Mouse (Mus musculus): ENCODE measurements around the gene Maats1. TPM values are rescaled to one million over a fixed set of nuclear protein-coding genes. Genes with fewer than 3 reads are reported as not detected.

Maats1 gene
- polyA plus RNA-seq, 1 experiment from 2014 or later = not detected

- H3K4me2 ChIP-seq (replicated peaks; ENCODE audit: low read depth, low read length) = no peak overlapping the region
- no peak for ATAC-seq (ENCODE audit: insufficient number of reproducible peaks, insufficient read depth, low FRiP score, low read depth)
- 82% methylated on average over 7 of the region's 7 CpGs for WGBS
- no peak overlapping the region for H3K9ac ChIP-seq (replicated peaks; ENCODE audit: low read depth, low read length)
- H3K36me3 ChIP-seq (ENCODE audit: control insufficient read depth, insufficient read depth, low read length) = no peaks in the 10 kb centered on the region
- no peaks in the 10 kb centered on the region for H3K9me3 ChIP-seq (ENCODE audit: control insufficient read depth, low read depth, low read length)
- no peaks in the 10 kb centered on the region for H3K27me3 ChIP-seq (ENCODE audit: control insufficient read depth, insufficient read depth, low read length)
- no peaks in the 10 kb centered on the region for H3K4me1 ChIP-seq (ENCODE audit: control insufficient read depth, insufficient read depth, low read length)
- no peak overlapping the region for H3K4me3 ChIP-seq (ENCODE audit: low read depth, low read length)
- H3K27ac ChIP-seq (ENCODE audit: low read length) = no peak overlapping the region
Measured at GRCm38 (mm10) chr16:38369000-38369399, 27.1 kb upstream of the Maats1 start.

- Histone ChIP-seq H3K4me1 (ENCODE audit: control insufficient read depth, insufficient read depth, low read length) (no peaks in the 10 kb centered on the region), H3K4me3 (ENCODE audit: low read depth, low read length) (no peak overlapping the region)
Measured at GRCm38 (mm10) chr16:38368336-38368735, 26.4 kb upstream of the Maats1 start.

DNA sequence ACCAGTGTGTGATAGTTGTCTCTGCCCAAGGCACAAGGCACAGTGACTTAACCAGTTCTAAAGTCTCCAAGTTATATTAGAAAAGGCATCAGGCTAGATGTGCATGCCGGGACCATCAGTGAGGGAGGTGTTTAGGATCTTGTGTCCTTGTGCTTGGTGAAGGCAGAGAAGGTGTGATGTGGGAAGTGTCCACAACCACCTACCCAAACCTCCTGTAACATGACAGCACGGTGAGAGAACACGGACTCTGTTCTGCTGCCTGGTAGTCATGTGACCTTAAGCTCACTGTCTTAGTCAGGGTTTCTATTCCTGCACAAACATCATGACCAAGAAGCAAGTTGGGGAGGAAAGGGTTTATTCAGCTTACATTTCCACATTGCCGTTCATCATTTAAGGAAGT, 24.3 kb upstream of the Maats1 start:
- no peak for ATAC-seq (ENCODE audit: insufficient number of reproducible peaks, insufficient read depth, low FRiP score, low read depth)
- Histone ChIP-seq H3K9ac (replicated peaks; ENCODE audit: low read depth, low read length) (no peak overlapping the region), H3K4me1 (ENCODE audit: control insufficient read depth, insufficient read depth, low read length) (peaks cover 11% of the 10 kb centered on the region), H3K9me3 (ENCODE audit: control insufficient read depth, low read depth, low read length) (no peaks in the 10 kb centered on the region), H3K27me3 (ENCODE audit: control insufficient read depth, insufficient read depth, low read length) (no peaks in the 10 kb centered on the region), H3K36me3 (ENCODE audit: control insufficient read depth, insufficient read depth, low read length) (no peaks in the 10 kb centered on the region), H3K4me2 (replicated peaks; ENCODE audit: low read depth, low read length) (no peak overlapping the region), H3K27ac (ENCODE audit: low read length) (no peak overlapping the region), H3K4me3 (ENCODE audit: low read depth, low read length) (no peak overlapping the region)
- WGBS = 79% methylated on average over 4 of the region's 4 CpGs

More at GRCm38 (mm10) chr16:38368336-38368735, 26.4 kb upstream of the Maats1 start:
- no peak for ATAC-seq (ENCODE audit: insufficient number of reproducible peaks, insufficient read depth, low FRiP score, low read depth)
- no peaks in the 10 kb centered on the region for H3K36me3 ChIP-seq (ENCODE audit: control insufficient read depth, insufficient read depth, low read length)
- no peak overlapping the region for H3K27ac ChIP-seq (ENCODE audit: low read length)
- 65% methylated on average over 10 of the region's 10 CpGs for whole genome bisulfite sequencing
- H3K4me2 ChIP-seq (replicated peaks; ENCODE audit: low read depth, low read length) = no peak overlapping the region
- H3K27me3 ChIP-seq (ENCODE audit: control insufficient read depth, insufficient read depth, low read length) = no peaks in the 10 kb centered on the region
- no peaks in the 10 kb centered on the region for H3K9me3 ChIP-seq (ENCODE audit: control insufficient read depth, low read depth, low read length)
- H3K9ac ChIP-seq (replicated peaks; ENCODE audit: low read depth, low read length) = no peak overlapping the region

- H3K9me3 ChIP-seq (ENCODE audit: control insufficient read depth, low read depth, low read length) = no peaks in the 10 kb centered on the region
- H3K36me3 ChIP-seq (ENCODE audit: control insufficient read depth, insufficient read depth, low read length) = no peaks in the 10 kb centered on the region
- no peak overlapping the region for H3K4me2 ChIP-seq (replicated peaks; ENCODE audit: low read depth, low read length)
- H3K4me3 ChIP-seq (ENCODE audit: low read depth, low read length) = no peak overlapping the region
- peaks cover 11% of the 10 kb centered on the region for H3K4me1 ChIP-seq (ENCODE audit: control insufficient read depth, insufficient read depth, low read length)
- ATAC-seq (ENCODE audit: insufficient number of reproducible peaks, insufficient read depth, low FRiP score, low read depth) = no peak
- WGBS = 86% methylated on average over 10 of the region's 10 CpGs
- H3K27me3 ChIP-seq (ENCODE audit: control insufficient read depth, insufficient read depth, low read length) = no peaks in the 10 kb centered on the region
- no peak overlapping the region for H3K27ac ChIP-seq (ENCODE audit: low read length)
- H3K9ac ChIP-seq (replicated peaks; ENCODE audit: low read depth, low read length) = no peak overlapping the region
Measured at GRCm38 (mm10) chr16:38365390-38365789, 23.4 kb upstream of the Maats1 start.

DNA sequence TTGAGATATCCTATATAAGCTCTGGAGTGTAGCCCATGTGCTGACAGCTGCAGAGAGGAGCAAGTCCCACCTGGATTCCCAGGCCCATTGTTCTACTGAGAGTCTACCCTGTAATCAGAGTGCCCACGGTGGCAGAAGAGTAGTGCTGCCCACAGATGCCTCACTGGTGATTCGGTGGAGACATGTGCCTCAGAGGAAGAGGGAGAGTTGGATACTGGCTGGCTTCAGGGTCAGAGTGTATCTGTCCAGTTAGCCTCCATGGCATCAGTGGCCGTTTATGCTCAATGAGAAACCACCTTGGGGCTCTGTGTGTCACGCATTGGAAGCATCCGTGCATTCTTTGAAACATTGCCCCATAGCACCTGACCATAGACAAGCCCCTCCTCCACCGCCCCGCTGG, 21.7 kb upstream of the Maats1 start:
- Histone ChIP-seq H3K27ac (ENCODE audit: low read length) (no peak overlapping the region), H3K9ac (replicated peaks; ENCODE audit: low read depth, low read length) (no peak overlapping the region), H3K36me3 (ENCODE audit: control insufficient read depth, insufficient read depth, low read length) (no peaks in the 10 kb centered on the region), H3K9me3 (ENCODE audit: control insufficient read depth, low read depth, low read length) (no peaks in the 10 kb centered on the region), H3K27me3 (ENCODE audit: control insufficient read depth, insufficient read depth, low read length) (no peaks in the 10 kb centered on the region), H3K4me1 (ENCODE audit: control insufficient read depth, insufficient read depth, low read length) (peaks cover 11% of the 10 kb centered on the region), H3K4me2 (replicated peaks; ENCODE audit: low read depth, low read length) (no peak overlapping the region), H3K4me3 (ENCODE audit: low read depth, low read length) (no peak overlapping the region)
- ATAC-seq (ENCODE audit: insufficient number of reproducible peaks, insufficient read depth, low FRiP score, low read depth) = no peak
- WGBS = 77% methylated on average over 7 of the region's 7 CpGs

GRCm38 (mm10) chr16:38363256-38363595, 21.3 kb upstream of the Maats1 start:
- H3K36me3 ChIP-seq (ENCODE audit: control insufficient read depth, insufficient read depth, low read length) = no peaks in the 10 kb centered on the region
- no peaks in the 10 kb centered on the region for H3K9me3 ChIP-seq (ENCODE audit: control insufficient read depth, low read depth, low read length)
- no peak overlapping the region for H3K4me3 ChIP-seq (ENCODE audit: low read depth, low read length)
- WGBS = 59% methylated on average over 3 of the region's 3 CpGs
- H3K4me2 ChIP-seq (replicated peaks; ENCODE audit: low read depth, low read length) = no peak overlapping the region
- H3K27me3 ChIP-seq (ENCODE audit: control insufficient read depth, insufficient read depth, low read length) = no peaks in the 10 kb centered on the region
- ATAC-seq (ENCODE audit: insufficient number of reproducible peaks, insufficient read depth, low FRiP score, low read depth) = no peak
- no peak overlapping the region for H3K27ac ChIP-seq (ENCODE audit: low read length)
- no peak overlapping the region for H3K9ac ChIP-seq (replicated peaks; ENCODE audit: low read depth, low read length)
- peaks cover 11% of the 10 kb centered on the region for H3K4me1 ChIP-seq (ENCODE audit: control insufficient read depth, insufficient read depth, low read length)

DNA sequence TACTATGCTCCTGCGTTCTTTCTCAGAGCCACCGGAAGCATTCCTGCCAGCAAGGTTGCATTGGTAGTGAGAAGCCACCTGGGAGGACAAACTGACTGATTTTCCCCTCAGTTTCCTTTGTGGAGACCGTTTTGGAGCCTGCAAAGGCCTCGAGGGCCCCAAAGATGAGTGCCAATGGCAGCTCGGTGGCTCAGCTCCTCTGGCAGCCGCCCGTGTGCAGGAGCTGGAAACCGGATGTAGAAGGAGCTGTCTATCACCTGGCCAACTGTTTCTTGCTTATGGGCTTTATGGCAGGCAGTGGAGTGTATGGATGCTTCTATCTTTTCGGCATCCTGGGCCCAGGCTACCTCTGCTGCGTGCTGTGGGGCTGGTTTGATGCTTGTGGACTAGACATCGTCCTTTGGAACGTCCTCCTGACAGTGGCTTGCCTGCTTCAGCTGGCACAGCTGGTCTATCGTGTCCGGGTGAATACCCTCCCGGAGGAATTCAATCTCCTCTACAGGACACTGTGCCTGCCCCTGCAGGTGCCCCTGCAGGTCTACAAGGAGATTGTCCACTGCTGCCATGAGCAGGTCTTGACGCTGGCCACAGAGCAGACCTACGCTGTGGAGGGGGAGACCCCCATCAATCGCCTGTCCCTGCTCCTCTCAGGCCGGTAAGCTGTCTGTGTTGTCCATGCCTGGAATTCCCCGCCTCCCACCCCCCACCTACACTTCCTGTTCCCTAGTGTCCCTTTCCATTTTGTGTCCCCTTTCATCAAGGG, 20.7 kb upstream of the Maats1 start:
- Histone ChIP-seq H3K9me3 (ENCODE audit: control insufficient read depth, low read depth, low read length) (no peaks in the 10 kb centered on the region), H3K4me1 (ENCODE audit: control insufficient read depth, insufficient read depth, low read length) (peaks cover 11% of the 10 kb centered on the region), H3K4me2 (replicated peaks; ENCODE audit: low read depth, low read length) (peak overlapping the region; percentile 28), H3K9ac (replicated peaks; ENCODE audit: low read depth, low read length) (no peak overlapping the region; the same call in 1 of the 2 replicates), H3K27ac (ENCODE audit: low read length) (no peak overlapping the region), H3K4me3 (ENCODE audit: low read depth, low read length) (no peak overlapping the region), H3K36me3 (ENCODE audit: control insufficient read depth, insufficient read depth, low read length) (no peaks in the 10 kb centered on the region), H3K27me3 (ENCODE audit: control insufficient read depth, insufficient read depth, low read length) (no peaks in the 10 kb centered on the region)
- WGBS = 71% methylated on average over 20 of the region's 20 CpGs
- no peak for ATAC-seq (ENCODE audit: insufficient number of reproducible peaks, insufficient read depth, low FRiP score, low read depth)

GRCm38 (mm10) chr16:38361933-38362332, 20.0 kb upstream of the Maats1 start, which contains the start of gene Popdc2:
Popdc2 (plus strand) TSS chr16:38362209.
- Histone ChIP-seq H3K9ac (replicated peaks; ENCODE audit: low read depth, low read length) (no peak within 1 kb of the TSS; the same call in 1 of the 2 replicates), H3K4me2 (replicated peaks; ENCODE audit: low read depth, low read length) (peak within 1 kb of the TSS; percentile 28), H3K27ac (ENCODE audit: low read length) (no peak within 1 kb of the TSS), H3K4me3 (ENCODE audit: low read depth, low read length) (no peak within 1 kb of the TSS), H3K9me3 (ENCODE audit: control insufficient read depth, low read depth, low read length) (no peaks in the 10 kb centered on the region), H3K27me3 (ENCODE audit: control insufficient read depth, insufficient read depth, low read length) (no peaks in the 10 kb centered on the region), H3K4me1 (ENCODE audit: control insufficient read depth, insufficient read depth, low read length) (peaks cover 11% of the 10 kb centered on the region), H3K36me3 (ENCODE audit: control insufficient read depth, insufficient read depth, low read length) (no peaks in the 10 kb centered on the region)
- ATAC-seq (ENCODE audit: insufficient number of reproducible peaks, insufficient read depth, low FRiP score, low read depth) = no peak
- 12% methylated on average over 10 of the region's 10 CpGs for WGBS

GRCm38 (mm10) chr16:38360317-38360716, 18.4 kb upstream of the Maats1 start:
- Histone ChIP-seq H3K4me3 (ENCODE audit: low read depth, low read length) (no peak overlapping the region), H3K4me2 (replicated peaks; ENCODE audit: low read depth, low read length) (no peak overlapping the region), H3K4me1 (ENCODE audit: control insufficient read depth, insufficient read depth, low read length) (peaks cover 11% of the 10 kb centered on the region), H3K9ac (replicated peaks; ENCODE audit: low read depth, low read length) (no peak overlapping the region), H3K9me3 (ENCODE audit: control insufficient read depth, low read depth, low read length) (no peaks in the 10 kb centered on the region), H3K27ac (ENCODE audit: low read length) (no peak overlapping the region), H3K27me3 (ENCODE audit: control insufficient read depth, insufficient read depth, low read length) (no peaks in the 10 kb centered on the region), H3K36me3 (ENCODE audit: control insufficient read depth, insufficient read depth, low read length) (no peaks in the 10 kb centered on the region)
- no peak for ATAC-seq (ENCODE audit: insufficient number of reproducible peaks, insufficient read depth, low FRiP score, low read depth)
- WGBS = 34% methylated on average over 2 of the region's 2 CpGs

Measured in stomach, embryonic 14.5 days (tissue).